Mouse (Mus musculus) MEL (cell line): Measurements from ENCODE around the gene Cma1. TPM values are rescaled to one million over a fixed set of nuclear protein-coding genes. Genes with fewer than 3 reads are reported as not detected.

Experiments used
- DNase-seq: peaks from one replicate; pipeline ENCODE4 v3.0.0; 2011; ENCODE audit warnings: low read depth, low spot score
- H3K27ac ChIP-seq: 2 replicates; pipeline ENCODE4 v1.5.1; 2012; ENCODE audit warnings: low read depth, mild to moderate bottlenecking, control low read depth, low read length, moderate library complexity; ENCODE audit not compliant: control insufficient read depth
- H3K27me3 ChIP-seq, 2 experiments: fragments of 150-350 bp in 1 of 2; sonication (generic) in 1 of 2; 2 replicates each; pipeline ENCODE4 v1.6.1; 2012; ENCODE audit warnings: low read length in 2 of 2, mild to moderate bottlenecking in 2 of 2, improper control_type of control experiment in 1 of 2, moderate library complexity in 1 of 2; ENCODE audit not compliant: insufficient read depth in 2 of 2, control insufficient read depth in 1 of 2
- H3K36me3 ChIP-seq, 2 experiments: 2 replicates each; pipeline ENCODE4 v1.6.1; 2012 to 2014; ENCODE audit warnings: low read length in 2 of 2, improper control_type of control experiment in 1 of 2, inconsistent platforms in 1 of 2, mild to moderate bottlenecking in 1 of 2; ENCODE audit not compliant: insufficient read depth in 2 of 2, control insufficient read depth in 1 of 2
- H3K4me1 ChIP-seq, 2 experiments: fragments of 150-350 bp in 1 of 2; sonication (generic) in 1 of 2; 2 replicates each; pipeline ENCODE4 v1.6.1; 2012; ENCODE audit warnings: low read length in 2 of 2, improper control_type of control experiment in 1 of 2, mild to moderate bottlenecking in 1 of 2; ENCODE audit not compliant: insufficient read depth in 2 of 2, control insufficient read depth in 1 of 2
- H3K4me3 ChIP-seq, 2 experiments: fragments of 150-350 bp in 1 of 2; sonication (generic) in 1 of 2; 2 replicates each; pipeline ENCODE4 v1.5.1; 2012; ENCODE audit warnings: low read depth in 2 of 2, low read length in 2 of 2, mild to moderate bottlenecking in 2 of 2, moderate library complexity in 2 of 2, control low read depth in 1 of 2, improper control_type of control experiment in 1 of 2; ENCODE audit not compliant: control insufficient read depth in 1 of 2, insufficient read depth in 1 of 2
- H3K79me2 ChIP-seq: 2 replicates; pipeline ENCODE4 v1.6.1; 2012; ENCODE audit warnings: mild to moderate bottlenecking, low read length, moderate library complexity; ENCODE audit not compliant: control insufficient read depth, poor library complexity, insufficient read depth
- H3K9ac ChIP-seq: 2 replicates; pipeline ENCODE4 v1.6.1; 2012; ENCODE audit warnings: low read depth, mild to moderate bottlenecking, control low read depth, low read length, moderate library complexity; ENCODE audit not compliant: control insufficient read depth, poor library complexity, severe bottlenecking
- H3K9me3 ChIP-seq: fragments of 150-350 bp; sonication (generic); replicated peaks from 2 replicates; pipeline ENCODE4 v1.6.1; 2012; ENCODE audit warnings: mild to moderate bottlenecking, low read length, improper control_type of control experiment, moderate library complexity; ENCODE audit not compliant: insufficient read depth
- BHLHE40 ChIP-seq: IDR thresholded peaks from 2 replicates; pipeline ENCODE4 v1.6.1; 2012; ENCODE audit warnings: low read depth, mild to moderate bottlenecking, inconsistent platforms, low read length, improper control_type of control experiment, borderline replicate concordance
- CHD1 ChIP-seq: IDR thresholded peaks from 2 replicates; pipeline ENCODE4 v1.6.1; 2012; ENCODE audit warnings: low read depth, mild to moderate bottlenecking, inconsistent platforms, low read length, improper control_type of control experiment
- CHD2 ChIP-seq: IDR thresholded peaks from 2 replicates; pipeline ENCODE4 v1.6.1; 2011; ENCODE audit warnings: low read length, improper control_type of control experiment
- EP300 ChIP-seq, 2 experiments: IDR thresholded peaks; 2 replicates each; pipeline ENCODE4 v1.6.1; 2011; ENCODE audit warnings: improper control_type of control experiment in 2 of 2, low read length in 2 of 2, low read depth in 1 of 2, mild to moderate bottlenecking in 1 of 2
- ETS1 ChIP-seq: IDR thresholded peaks from 2 replicates; pipeline ENCODE4 v1.6.1; 2012; ENCODE audit warnings: low read depth, mild to moderate bottlenecking, inconsistent platforms, low read length, improper control_type of control experiment, moderate library complexity
- GABPA ChIP-seq: IDR thresholded peaks from 2 replicates; pipeline ENCODE4 v1.6.1; 2012; ENCODE audit warnings: low read depth, mild to moderate bottlenecking, inconsistent platforms, low read length, improper control_type of control experiment, moderate library complexity
- GATA1 ChIP-seq: IDR thresholded peaks from 2 replicates; pipeline ENCODE4 v1.6.1; 2011; ENCODE audit warnings: low read depth, low read length, improper control_type of control experiment
- KAT2A ChIP-seq: conservative IDR thresholded peaks from 2 replicates; pipeline ENCODE4 v1.6.1; 2012; ENCODE audit warnings: low read depth, low read length, improper control_type of control experiment, inconsistent platforms
- MAFK ChIP-seq: IDR thresholded peaks from 2 replicates; pipeline ENCODE4 v1.6.1; 2011; ENCODE audit warnings: low read depth, mild to moderate bottlenecking, low read length, improper control_type of control experiment, borderline replicate concordance
- MAX ChIP-seq: IDR thresholded peaks from 2 replicates; pipeline ENCODE4 v1.6.1; 2011; ENCODE audit warnings: low read length, improper control_type of control experiment
- MAZ ChIP-seq: IDR thresholded peaks from 2 replicates; pipeline ENCODE4 v1.6.1; 2012; ENCODE audit warnings: low read depth, mild to moderate bottlenecking, inconsistent platforms, low read length, improper control_type of control experiment
- MEF2A ChIP-seq: IDR thresholded peaks from 2 replicates; pipeline ENCODE4 v1.6.1; 2014; ENCODE audit warnings: low read depth, mild to moderate bottlenecking, inconsistent platforms, low read length, improper control_type of control experiment; ENCODE audit not compliant: poor library complexity, insufficient replicate concordance, severe bottlenecking; ENCODE audit errors: extremely low read depth
- MXI1 ChIP-seq: IDR thresholded peaks from 2 replicates; pipeline ENCODE4 v1.6.1; 2011; ENCODE audit warnings: mild to moderate bottlenecking, low read depth, low read length, improper control_type of control experiment
- MYB ChIP-seq: IDR thresholded peaks from 2 replicates; pipeline ENCODE4 v1.6.1; 2011; ENCODE audit warnings: mild to moderate bottlenecking, low read depth, low read length, improper control_type of control experiment
- MYC ChIP-seq: IDR thresholded peaks from 2 replicates; pipeline ENCODE4 v1.6.1; 2011; ENCODE audit warnings: low read depth, mild to moderate bottlenecking, low read length, improper control_type of control experiment, moderate library complexity
- NELFE ChIP-seq: IDR thresholded peaks from 2 replicates; pipeline ENCODE4 v1.6.1; 2011; ENCODE audit warnings: low read depth, low read length, improper control_type of control experiment
- NRF1 ChIP-seq: IDR thresholded peaks from 2 replicates; pipeline ENCODE4 v1.6.1; 2014; ENCODE audit warnings: low read depth, mild to moderate bottlenecking, inconsistent platforms, low read length, improper control_type of control experiment, moderate library complexity; ENCODE audit not compliant: poor library complexity, insufficient read depth, severe bottlenecking
- POLR2A ChIP-seq, 2 experiments: IDR thresholded peaks; 2 replicates each; pipeline ENCODE4 v1.6.1; 2011 to 2012; ENCODE audit warnings: low read length in 2 of 2, mild to moderate bottlenecking in 2 of 2, control low read depth in 1 of 2, improper control_type of control experiment in 1 of 2, low read depth in 1 of 2, moderate library complexity in 1 of 2; ENCODE audit not compliant: control insufficient read depth in 1 of 2, insufficient read depth in 1 of 2, poor library complexity in 1 of 2
- POLR2AphosphoS2 ChIP-seq: IDR thresholded peaks from 2 replicates; pipeline ENCODE4 v1.6.1; 2011; ENCODE audit warnings: low read length, improper control_type of control experiment
- POLR2AphosphoS5 ChIP-seq: IDR thresholded peaks from 2 replicates; pipeline ENCODE4 v1.6.1; 2012; ENCODE audit warnings: low read depth, borderline replicate concordance, mild to moderate bottlenecking, inconsistent platforms, low read length, moderate library complexity, mixed read lengths
- SIN3A ChIP-seq: IDR thresholded peaks from 2 replicates; pipeline ENCODE4 v1.6.1; 2012; ENCODE audit warnings: low read length, improper control_type of control experiment, inconsistent platforms
- TAL1 ChIP-seq: IDR thresholded peaks from 2 replicates; pipeline ENCODE4 v1.6.1; 2012; ENCODE audit warnings: mild to moderate bottlenecking, inconsistent platforms, low read length, moderate library complexity, mixed read lengths
- TBP ChIP-seq: IDR thresholded peaks from 2 replicates; pipeline ENCODE4 v1.8.0; 2011; ENCODE audit warnings: low read depth, low read length, improper control_type of control experiment
- USF1 ChIP-seq: IDR thresholded peaks from 2 replicates; pipeline ENCODE4 v1.6.1; 2014; ENCODE audit warnings: low read depth, mild to moderate bottlenecking, inconsistent platforms, low read length, improper control_type of control experiment, moderate library complexity
- ZC3H11A ChIP-seq: IDR thresholded peaks from 2 replicates; pipeline ENCODE4 v1.6.1; 2012; ENCODE audit warnings: low read depth, mild to moderate bottlenecking, inconsistent platforms, low read length, improper control_type of control experiment
- ZKSCAN1 ChIP-seq: IDR thresholded peaks from 2 replicates; pipeline ENCODE4 v1.6.1; 2012; ENCODE audit warnings: low read depth, mild to moderate bottlenecking, inconsistent platforms, low read length, improper control_type of control experiment, moderate library complexity
- ZMIZ1 ChIP-seq: IDR thresholded peaks from 2 replicates; pipeline ENCODE4 v1.6.1; 2012; ENCODE audit warnings: low read depth, mild to moderate bottlenecking, inconsistent platforms, low read length, improper control_type of control experiment, moderate library complexity
- ZNF384 ChIP-seq: IDR thresholded peaks from 2 replicates; pipeline ENCODE4 v1.6.1; 2012; ENCODE audit warnings: low read depth, mild to moderate bottlenecking, inconsistent platforms, low read length, improper control_type of control experiment
- polyA plus RNA-seq, 2 experiments: library from polyadenylated mRNA; stranded (reverse) in 1 of 2; unstranded in 1 of 2; fragments of >175 nt in 1 of 2; fragments of >200 nt in 1 of 2; gene quantifications; 2 replicates each; pipeline versions ENCODE4 v1.2.1 to v1.2.4; 2012; ENCODE audit warnings: low replicate concordance in 2 of 2, low read depth in 1 of 2; ENCODE audit not compliant: insufficient read length in 2 of 2, insufficient read depth in 1 of 2, missing spikeins in 1 of 2
- total RNA-seq: library from RNA; depleted of rRNA; stranded (reverse); fragments of 300-350 nt; gene quantifications from 2 replicates; pipeline ENCODE4 v1.2.3, GENCODE M21; 2012

The Cma1 gene
- total and polyA plus RNA-seq, 3 experiments = 0.13 to 0.19 TPM; not detected in 1

DNA sequence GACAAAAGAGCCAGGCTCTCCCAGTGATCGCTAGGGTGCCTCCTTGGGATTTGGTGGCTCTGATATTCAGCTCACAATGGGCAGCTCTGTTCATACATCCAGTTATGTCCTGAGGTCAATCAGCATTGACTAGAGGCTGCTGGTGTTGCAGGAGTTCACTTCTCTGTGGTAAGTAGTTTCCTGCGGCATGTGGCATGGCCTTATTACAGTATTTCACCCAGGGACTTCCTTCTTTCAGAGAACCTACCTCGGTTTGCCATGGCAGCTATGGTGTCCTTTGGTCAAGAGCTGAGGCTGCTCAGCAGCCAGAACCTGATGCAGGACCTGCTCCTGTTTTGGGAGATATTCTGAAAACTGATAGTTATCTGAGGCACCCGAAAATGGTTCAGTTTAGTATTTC, 17.6 kb downstream of the Cma1 start:
- no peak for DNase-seq
- H3K4me1 ChIP-seq = peaks cover 19 to 34% of the 10 kb centered on the region in 2 experiments
- H3K9me3 ChIP-seq = no peaks in the 10 kb centered on the region

DNA sequence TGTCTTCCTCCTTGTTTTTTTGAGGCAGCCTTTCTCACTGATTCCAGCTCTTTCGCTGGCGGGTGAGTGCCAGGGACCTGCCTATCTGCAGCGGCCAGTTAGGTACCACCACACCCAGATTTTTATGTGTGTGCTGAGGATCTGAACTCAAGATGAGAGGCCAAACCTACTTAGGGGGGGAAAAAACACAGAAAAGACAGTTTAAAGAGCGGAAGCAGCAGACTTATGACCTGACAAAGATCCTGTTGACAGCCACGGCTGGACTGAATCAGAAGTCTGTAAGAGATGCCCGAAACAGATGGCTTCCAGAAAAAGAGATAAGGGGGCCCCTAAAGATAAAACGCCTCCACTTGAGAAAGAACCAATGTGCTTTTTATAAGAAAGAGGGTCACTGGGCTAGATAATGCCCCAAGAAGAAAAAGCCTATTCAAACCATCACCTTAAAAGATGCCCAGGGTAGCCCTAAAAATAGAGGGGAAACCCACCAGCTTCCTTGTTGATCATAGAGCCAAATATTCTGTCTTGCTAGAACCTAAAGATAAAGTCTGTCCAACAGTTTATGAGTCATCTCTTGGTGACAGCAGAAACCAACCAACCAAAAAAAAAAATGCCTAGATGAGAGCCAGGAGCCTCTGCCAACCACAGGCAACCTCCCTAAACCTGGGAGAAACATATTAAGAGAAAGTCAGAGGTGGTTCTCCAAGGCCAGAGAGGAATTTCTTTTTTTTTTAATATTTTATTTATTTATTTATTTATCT, 21.8 kb downstream of the Cma1 start:
- Histone ChIP-seq H3K36me3 (peaks cover 0 to 11% of the 10 kb centered on the region in 2 experiments; a peak in 2 of 4 replicates), H3K4me3 (peak overlapping the region; percentile 5 to 18), H3K27ac (peak overlapping the region; percentile 83), H3K79me2 (no peaks in the 10 kb centered on the region), H3K27me3 (no peaks in the 10 kb centered on the region), H3K4me1 (peaks cover 9 to 26% of the 10 kb centered on the region in 2 experiments), H3K9ac (peak overlapping the region; percentile 3), H3K9me3 (no peaks in the 10 kb centered on the region)
- DNase-seq = peak; percentile 91
- TF ChIP-seq ZNF384 (peak; percentile 95), USF1 (0 out of 2 replicates have a peak, but pooled peaks have one; percentile 22), TAL1 (peak; percentile 68), CHD2 (no peak), ZKSCAN1 (no peak), MAX (no peak), ZMIZ1 (no peak), POLR2AphosphoS5 (no peak), KAT2A (no peak; the same call in 1 of the 2 replicates), EP300 (IDR thresholded peaks at IDR 0.05; ENCODE audit: low read depth in 1 of 2, low read length in 2 of 2) (peak; percentile 86 to 88), POLR2A (IDR thresholded peaks at IDR 0.05; ENCODE audit: control insufficient read depth in 1 of 2, insufficient read depth in 1 of 2, low read depth in 1 of 2, low read length in 2 of 2, poor library complexity in 1 of 2) (no peak), NRF1 (no peak), ZC3H11A (no peak), TBP (no peak), BHLHE40 (peak; percentile 42; the same call in 1 of the 2 replicates), POLR2AphosphoS2 (no peak), GABPA (no peak), MYC (0 out of 2 replicates have a peak, but pooled peaks have one; percentile 9), GATA1 (peak; percentile 94), MEF2A (0 out of 2 replicates have a peak, but pooled peaks have one; percentile 54), MXI1 (no peak; the same call in 1 of the 2 replicates), CHD1 (no peak), SIN3A (peak; percentile 59), MAZ (peak; percentile 69; the same call in 1 of the 2 replicates), ETS1 (peak; percentile 91), NELFE (no peak), MAFK (peak; percentile 7; the same call in 1 of the 2 replicates), MYB (no peak; the same call in 1 of the 2 replicates)

More for the DNA sequence above, 17.6 kb downstream of the Cma1 start:
- Histone ChIP-seq H3K4me3 (no peak overlapping the region), H3K36me3 (peaks cover 0 to 17% of the 10 kb centered on the region in 2 experiments; a peak in 2 of 4 replicates), H3K79me2 (no peaks in the 10 kb centered on the region), H3K27me3 (no peaks in the 10 kb centered on the region), H3K9ac (no peak overlapping the region), H3K27ac (no peak overlapping the region)
- no peak for TF ChIP-seq ZC3H11A
- TF ChIP-seq POLR2AphosphoS5 = no peak
- no peak for TF ChIP-seq MXI1
- TF ChIP-seq POLR2A (IDR thresholded peaks at IDR 0.05; ENCODE audit: control insufficient read depth in 1 of 2, insufficient read depth in 1 of 2, low read depth in 1 of 2, low read length in 2 of 2, poor library complexity in 1 of 2) = no peak
